Comparison of ENCODE assay signal across 9 mouse cellular contexts in the genomic region with DNA sequence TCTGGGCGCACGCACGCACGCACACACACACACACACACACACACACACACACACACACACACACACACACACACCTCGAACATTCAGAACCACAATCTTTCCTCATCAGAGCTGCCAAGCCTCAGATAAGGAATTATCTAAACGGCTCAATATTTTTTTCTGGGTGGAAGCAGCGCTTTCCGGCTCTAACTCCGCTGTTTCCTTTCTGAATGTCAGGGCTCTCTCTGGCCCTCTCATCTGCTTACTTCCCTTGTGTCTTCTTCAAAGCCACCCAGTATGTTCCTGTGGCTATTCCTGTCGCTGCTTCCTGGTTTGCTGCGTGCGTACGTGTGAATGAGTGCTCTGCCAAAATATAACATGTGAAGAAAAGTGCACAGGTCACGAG. TPM values are rescaled to one million over a fixed set of nuclear protein-coding genes. Genes with fewer than 3 reads are reported as not detected.
DNase-seq lines count a peak whose midpoint lies in the region; ATAC-seq and TF ChIP-seq lines count a peak whose summit lies in the region.
"Had no signal": no experiment of that assay in that cellular context is flagged by ENCODE, and none has a peak within 500 bp of the region (broad histone marks: within the 10 kb centered on the region; RNA-seq: fewer than 3 reads in every experiment).

No protein-coding gene starts in this region.

- no peak overlapping the region for H3K4me2 ChIP-seq in heart, embryonic 11.5 days
- peak overlapping the region; percentile 8; the same call in 1 of the 2 replicates for H3K4me2 ChIP-seq in heart, postnatal 0 days (ENCODE audit: low read depth, low read length)
- H3K4me2 ChIP-seq: embryonic facial prominence, embryonic 13.5 days had no signal

- no peak for TF ChIP-seq CTCF in heart, postnatal 0 days (IDR thresholded peaks at IDR 0.05; ENCODE audit: low read depth)
- TF ChIP-seq CTCF in liver, adult 2 months (IDR thresholded peaks at IDR 0.05; ENCODE audit: low read depth, low read length): no peak

- no peak overlapping the region for H3K4me3 ChIP-seq in heart, embryonic 11.5 days (ENCODE audit: low read depth, low read length)
- H3K4me3 ChIP-seq in heart, postnatal 0 days (ENCODE audit: low read depth, low read length): no peak overlapping the region
- H3K4me3 ChIP-seq in liver, adult 2 months (ENCODE audit: insufficient read depth, low read depth, low read length): no peak overlapping the region
- H3K4me3 ChIP-seq: embryonic facial prominence, embryonic 13.5 days had no signal

- no peaks in the 10 kb centered on the region for H3K27me3 ChIP-seq in heart, embryonic 11.5 days (ENCODE audit: control insufficient read depth, insufficient read depth, low read length)
- H3K27me3 ChIP-seq in heart, postnatal 0 days (ENCODE audit: control insufficient read depth, insufficient read depth, low read length): no peaks in the 10 kb centered on the region
- no peaks in the 10 kb centered on the region for H3K27me3 ChIP-seq in liver, adult 2 months (ENCODE audit: control insufficient read depth, insufficient read depth, low read length)
- H3K27me3 ChIP-seq: embryonic facial prominence, embryonic 13.5 days had no signal

- H3K9me3 ChIP-seq in heart, embryonic 11.5 days (replicated peaks; ENCODE audit: control insufficient read depth, low read length): 0 out of 2 replicates have a peak, but pooled peaks cover 3% of the 10 kb centered on the region
- H3K9me3 ChIP-seq in heart, postnatal 0 days (replicated peaks; ENCODE audit: control insufficient read depth, low read length): 0 out of 2 replicates have a peak, but pooled peaks cover 4% of the 10 kb centered on the region
- H3K9me3 ChIP-seq: embryonic facial prominence, embryonic 13.5 days had no signal

- H3K9ac ChIP-seq in heart, embryonic 11.5 days (ENCODE audit: low read depth, low read length): no peak overlapping the region
- no peak overlapping the region for H3K9ac ChIP-seq in heart, postnatal 0 days (replicated peaks; ENCODE audit: low read depth, low read length)
- H3K9ac ChIP-seq in liver, adult 2 months (ENCODE audit: low read depth, low read length): no peak overlapping the region
- H3K9ac ChIP-seq: embryonic facial prominence, embryonic 13.5 days had no signal

- no peaks in the 10 kb centered on the region for H3K79me2 ChIP-seq in liver, adult 2 months (ENCODE audit: control insufficient read depth, insufficient read depth, low read length)

- peaks cover 2% of the 10 kb centered on the region; the same call in 1 of the 2 replicates for H3K36me3 ChIP-seq in heart, embryonic 11.5 days (ENCODE audit: control insufficient read depth, insufficient read depth, low read length)
- peaks cover 42% of the 10 kb centered on the region for H3K36me3 ChIP-seq in heart, postnatal 0 days (replicated peaks; ENCODE audit: control insufficient read depth, insufficient read depth, low read length)
- H3K36me3 ChIP-seq in liver, adult 2 months (ENCODE audit: control insufficient read depth, insufficient read depth, low read length): no peaks in the 10 kb centered on the region

- 55% methylated on average over 14 of the region's 14 CpGs for WGBS in heart, embryonic 11.5 days (ENCODE audit: insufficient replicate concordance)
- 40% methylated on average over 14 of the region's 14 CpGs for WGBS in heart, postnatal 0 days
- WGBS in liver, adult 2 months: 45% methylated on average over 14 of the region's 14 CpGs

- no peak for TF ChIP-seq EP300 in heart, postnatal 0 days (IDR thresholded peaks at IDR 0.05; ENCODE audit: low read depth)

- TF ChIP-seq POLR2A in liver, adult 2 months (IDR thresholded peaks at IDR 0.05; ENCODE audit: extremely low read depth, insufficient read depth, low read length): no peak

- no peak overlapping the region for H3K27ac ChIP-seq in heart, embryonic 11.5 days (ENCODE audit: low read depth, low read length)
- 0 out of 2 replicates have a peak overlapping the region, but pooled peaks have one; percentile 11 for H3K27ac ChIP-seq in heart, postnatal 0 days (ENCODE audit: low read depth)
- peak overlapping the region; percentile 50 for H3K27ac ChIP-seq in liver, adult 2 months (replicated peaks; ENCODE audit: insufficient read depth, low read depth, low read length)
- H3K27ac ChIP-seq: embryonic facial prominence, embryonic 13.5 days had no signal

- ATAC-seq in heart, embryonic 11.5 days (replicated peaks; ENCODE audit: insufficient number of reproducible peaks, low FRiP score, low TSS enrichment): no peak
- peak; percentile 39; the same call in 1 of the 2 replicates for ATAC-seq in heart, postnatal 0 days (ENCODE audit: insufficient read depth, low read depth)
- no peak for ATAC-seq in erythroblast, adult 5-6 weeks (replicated peaks; ENCODE audit: low FRiP score, poor library complexity, severe bottlenecking)

- peaks cover 10% of the 10 kb centered on the region; the same call in 1 of the 2 replicates for H3K4me1 ChIP-seq in heart, embryonic 11.5 days (ENCODE audit: control insufficient read depth, insufficient read depth, low read length)
- peaks cover 16% of the 10 kb centered on the region for H3K4me1 ChIP-seq in heart, postnatal 0 days (ENCODE audit: control insufficient read depth, insufficient read depth)
- no peaks in the 10 kb centered on the region for H3K4me1 ChIP-seq in liver, adult 2 months (ENCODE audit: control insufficient read depth, insufficient read depth, low read length)
- H3K4me1 ChIP-seq: embryonic facial prominence, embryonic 13.5 days had no signal

- DNase-seq in heart, adult 8-10 months (ENCODE audit: low spot score): peak; percentile 48
- DNase-seq in CD4-positive, CD25-positive, alpha-beta regulatory T cell, adult 2 months (ENCODE audit: low read depth, low spot score): peak; percentile 28
- DNase-seq in heart, postnatal 0 days (ENCODE audit: low spot score): no peak
- peak; percentile 23 for DNase-seq in liver, adult 2 months (ENCODE audit: extremely low read depth, low read depth, low spot score)
- no peak for DNase-seq in layer of hippocampus, postnatal 25 days (ENCODE audit: extremely low spot score in 1 of 2, low spot score in 1 of 2)
- DNase-seq in layer of hippocampus, adult 18-20 months (ENCODE audit: low spot score in 2 of 2): no peak

RNA-seq across cellular contexts. Expression of gene Itga9, which starts 26.3 kb away (rescaled TPM):
- total RNA-seq in heart, adult 8-10 months (2022): 10 to 100 TPM; 24.9 to 42.6 (median 36.7) TPM
- polyA plus RNA-seq in heart, embryonic 11.5 days (2014; fragmentation: Nextera tagmentation; extraction: Ambion mirVana): 8.3 and 9.9 TPM in 2 replicates
- 41.4 and 61.5 TPM in 2 replicates for total RNA-seq in heart, postnatal 0 days (2014; rRNA removed; ENCODE audit: low replicate concordance)
- polyA plus RNA-seq in heart, postnatal 0 days (2015; fragmentation: Nextera tagmentation; extraction: Ambion mirVana): 8.2 and 10.7 TPM in 2 replicates
- 15.8 and 16.1 TPM in 2 replicates for total RNA-seq in liver, adult 2 months (2014; rRNA removed)
- polyA plus RNA-seq in liver, adult 2 months (2012; rRNA removed): 5.0 and 9.1 TPM in 2 replicates
- total RNA-seq in erythroblast, adult 5-6 weeks (2015; ENCODE audit: low replicate concordance): 0.84 and 2.3 TPM in 2 replicates
- total RNA-seq in erythroblast, adult 5-6 weeks (2017; ENCODE audit: low replicate concordance): 0.17 and 0.28 TPM in 2 replicates
- 1 to 10 TPM; 4.9 to 5.6 TPM for total RNA-seq in layer of hippocampus, postnatal 25 days (2021)
- total RNA-seq in layer of hippocampus, adult 18-20 months (2021): 1 to 10 TPM; 2.5 to 5.4 TPM

Comparison
In these comparisons a context has a peak if more than half of its experiments do, and no peak if none do; other contexts are left out.
1. DNase-seq: peak in heart, adult 8-10 months (single experiment), CD4-positive, CD25-positive, alpha-beta regulatory T cell, adult 2 months (single experiment) and liver, adult 2 months (single experiment); none in heart, postnatal 0 days (single experiment), layer of hippocampus, postnatal 25 days (0 of 2) and layer of hippocampus, adult 18-20 months (0 of 2).